Mouse (Mus musculus): ENCODE results near the gene Prickle1. TPM values are rescaled to one million over a fixed set of nuclear protein-coding genes. Genes with fewer than 3 reads are reported as not detected.
A peak's percentile ranks its signal among the peaks of the same experiment; 100 is the strongest.

Prickle1 gene
- polyA plus RNA-seq, 1 experiment from 2014 or later, result 2.6 TPM

DNA sequence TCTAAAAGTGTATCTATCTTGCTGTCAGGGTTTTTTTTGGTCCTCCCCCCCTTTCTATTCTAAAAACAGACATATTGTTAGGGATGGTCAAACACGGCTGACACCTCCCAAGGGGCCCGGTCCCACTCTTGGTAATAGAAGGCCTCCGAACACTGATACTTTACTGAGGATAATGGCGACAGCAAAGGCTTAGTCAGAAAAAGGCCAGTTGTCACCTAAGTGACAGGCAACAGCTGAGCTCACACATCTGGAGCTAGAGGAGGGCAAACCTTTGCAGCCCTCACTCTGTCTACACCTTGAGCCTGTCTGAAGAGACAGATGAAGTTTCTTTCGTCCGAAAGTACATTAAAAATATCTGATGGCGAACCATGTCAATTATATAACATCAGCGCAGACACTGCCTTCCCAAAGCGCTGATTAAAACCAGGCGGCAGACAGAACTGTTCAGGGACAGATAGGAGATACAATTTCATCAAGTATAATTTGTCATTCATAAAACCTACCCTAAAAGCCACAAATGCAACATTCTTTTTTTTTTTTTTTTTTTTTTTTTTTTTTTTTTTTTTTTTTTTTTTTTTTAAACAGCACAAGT, 1.3 kb downstream of the Prickle1 start:
- H3K9me3 ChIP-seq (replicated peaks), result no peaks in the 10 kb centered on the region
- WGBS (ENCODE audit: insufficient replicate concordance), result 17% methylated on average over 10 of the region's 10 CpGs
- H3K4me3 ChIP-seq (replicated peaks), result peak overlapping the region; percentile 78
- H3K9ac ChIP-seq, result no peak overlapping the region
- no peak for ATAC-seq (ENCODE audit: insufficient read depth)
- no peak overlapping the region for H3K27ac ChIP-seq (replicated peaks)
- H3K27me3 ChIP-seq, result peaks cover 15% of the 10 kb centered on the region
- H3K4me1 ChIP-seq (replicated peaks), result peaks cover 56% of the 10 kb centered on the region
- H3K36me3 ChIP-seq (replicated peaks), result no peaks in the 10 kb centered on the region
- peak overlapping the region; percentile 98 for H3K4me2 ChIP-seq

DNA sequence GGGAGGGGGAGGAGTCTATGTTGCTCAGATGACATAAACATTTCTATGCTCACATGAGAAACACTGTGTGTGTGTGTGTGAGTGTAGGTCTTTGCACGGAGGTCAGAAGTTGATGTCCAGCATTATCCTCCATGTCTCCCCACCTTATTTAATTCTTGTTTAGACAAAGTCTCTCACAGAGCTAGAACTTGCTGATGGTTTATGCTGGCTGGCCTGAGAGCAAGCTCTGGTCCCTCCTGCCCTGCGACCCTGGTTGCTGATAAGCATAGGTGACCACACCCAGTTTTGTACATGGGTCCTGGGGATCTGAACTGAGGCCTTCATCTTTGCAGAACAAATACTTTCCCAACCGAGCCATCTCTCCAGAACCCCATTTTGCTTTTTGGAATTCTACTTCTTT, 3.1 kb downstream of the Prickle1 start:
- Histone ChIP-seq H3K4me3 (replicated peaks) (no peak overlapping the region), H3K4me2 (peak overlapping the region; percentile 45), H3K36me3 (replicated peaks) (no peaks in the 10 kb centered on the region), H3K27me3 (peaks cover 11% of the 10 kb centered on the region), H3K9ac (no peak overlapping the region), H3K27ac (replicated peaks) (no peak overlapping the region), H3K9me3 (replicated peaks) (no peaks in the 10 kb centered on the region), H3K4me1 (replicated peaks) (peaks cover 59% of the 10 kb centered on the region)
- no peak for ATAC-seq (ENCODE audit: insufficient read depth)
- WGBS (ENCODE audit: insufficient replicate concordance), result 26% methylated on average over 3 of the region's 3 CpGs

DNA sequence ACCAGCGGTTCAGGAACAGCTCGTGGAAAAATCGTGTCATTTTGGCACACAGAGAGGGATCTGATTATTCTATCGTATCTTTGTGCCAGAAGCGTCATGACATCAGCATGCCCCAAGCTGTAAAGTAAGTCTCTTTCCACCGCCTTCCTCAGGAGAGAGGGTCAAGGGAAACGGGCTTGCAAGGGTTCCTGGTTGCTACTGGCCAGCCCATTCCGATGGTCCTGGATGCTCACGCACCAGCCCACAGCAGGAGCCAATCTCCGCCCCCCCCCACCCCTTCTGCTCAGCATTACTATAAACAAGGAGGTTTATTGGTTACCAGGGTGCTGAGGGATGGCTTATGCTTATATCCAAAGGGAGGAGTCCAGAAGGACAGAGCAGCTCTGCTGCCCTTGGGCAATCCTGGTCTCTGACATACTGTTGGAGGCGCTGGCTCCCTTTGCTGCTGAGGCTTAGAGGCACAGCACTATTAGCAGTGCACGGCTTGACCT, 3.8 kb downstream of the Prickle1 start:
- Histone ChIP-seq H3K27ac (replicated peaks) (no peak overlapping the region), H3K4me1 (replicated peaks) (peaks cover 59% of the 10 kb centered on the region), H3K4me3 (replicated peaks) (peak overlapping the region; percentile 10), H3K9me3 (replicated peaks) (no peaks in the 10 kb centered on the region), H3K4me2 (peak overlapping the region; percentile 45), H3K27me3 (peaks cover 7% of the 10 kb centered on the region), H3K36me3 (replicated peaks) (no peaks in the 10 kb centered on the region), H3K9ac (no peak overlapping the region)
- peak; percentile 25 for ATAC-seq (ENCODE audit: insufficient read depth)
- WGBS (ENCODE audit: insufficient replicate concordance), result 19% methylated on average over 12 of the region's 12 CpGs

DNA sequence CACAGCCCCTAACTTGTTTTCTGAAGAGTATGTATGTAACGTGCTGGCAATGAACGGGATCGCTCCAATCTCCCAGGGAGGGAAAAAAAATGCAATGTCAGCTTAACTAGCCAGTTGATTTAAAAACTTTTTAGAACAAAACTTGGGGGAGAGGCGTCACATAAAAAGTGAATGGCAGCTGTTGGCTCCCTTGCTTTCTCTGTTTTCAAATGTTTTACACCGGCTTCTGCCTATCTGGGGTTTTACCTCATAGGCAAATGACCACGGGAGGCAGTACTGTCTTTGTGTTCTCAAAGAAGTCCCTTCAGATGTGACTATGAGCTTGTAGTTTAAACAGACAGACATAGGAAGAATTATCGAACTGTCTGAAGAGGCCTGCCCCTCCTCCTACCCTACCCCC, 4.3 kb downstream of the Prickle1 start:
- H3K27ac ChIP-seq (replicated peaks), result no peak overlapping the region

DNA sequence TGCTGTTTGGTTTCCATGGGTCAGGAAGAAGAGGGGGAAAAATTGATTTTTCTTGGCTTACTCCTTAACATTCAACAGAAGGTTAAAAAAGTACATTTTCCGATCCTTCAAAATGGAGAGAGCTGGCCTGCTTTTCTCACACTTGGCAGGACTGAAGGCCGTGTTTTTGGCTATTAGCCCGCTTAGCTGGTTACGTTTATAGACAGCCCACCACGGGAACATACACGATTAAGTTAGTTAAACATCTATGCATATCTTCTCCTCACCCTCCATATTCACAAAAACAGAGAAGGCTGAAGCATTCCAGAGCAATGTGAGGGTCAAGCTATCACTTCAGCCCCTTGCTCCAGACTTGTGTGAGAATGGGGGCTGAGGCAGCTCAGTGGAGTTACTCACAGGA, 7.3 kb downstream of the Prickle1 start:
- Histone ChIP-seq H3K27me3 (no peaks in the 10 kb centered on the region), H3K27ac (replicated peaks) (no peak overlapping the region), H3K4me2 (no peak overlapping the region), H3K9ac (no peak overlapping the region), H3K9me3 (replicated peaks) (no peaks in the 10 kb centered on the region), H3K4me3 (replicated peaks) (no peak overlapping the region), H3K36me3 (replicated peaks) (0 out of 2 replicates have a peak, but pooled peaks cover 3% of the 10 kb centered on the region), H3K4me1 (replicated peaks) (peaks cover 27% of the 10 kb centered on the region)
- ATAC-seq (ENCODE audit: insufficient read depth), result no peak
- 73% methylated on average over 6 of the region's 6 CpGs for WGBS (ENCODE audit: insufficient replicate concordance)

More for the DNA sequence above, 4.3 kb downstream of the Prickle1 start:
- Histone ChIP-seq H3K27me3 (peaks cover 7% of the 10 kb centered on the region), H3K4me1 (replicated peaks) (peaks cover 54% of the 10 kb centered on the region), H3K9me3 (replicated peaks) (no peaks in the 10 kb centered on the region), H3K36me3 (replicated peaks) (no peaks in the 10 kb centered on the region), H3K4me2 (peak overlapping the region; percentile 45), H3K9ac (no peak overlapping the region), H3K4me3 (replicated peaks) (peak overlapping the region; percentile 10)
- 44% methylated on average over 7 of the region's 7 CpGs for WGBS (ENCODE audit: insufficient replicate concordance)
- ATAC-seq (ENCODE audit: insufficient read depth), result no peak

DNA sequence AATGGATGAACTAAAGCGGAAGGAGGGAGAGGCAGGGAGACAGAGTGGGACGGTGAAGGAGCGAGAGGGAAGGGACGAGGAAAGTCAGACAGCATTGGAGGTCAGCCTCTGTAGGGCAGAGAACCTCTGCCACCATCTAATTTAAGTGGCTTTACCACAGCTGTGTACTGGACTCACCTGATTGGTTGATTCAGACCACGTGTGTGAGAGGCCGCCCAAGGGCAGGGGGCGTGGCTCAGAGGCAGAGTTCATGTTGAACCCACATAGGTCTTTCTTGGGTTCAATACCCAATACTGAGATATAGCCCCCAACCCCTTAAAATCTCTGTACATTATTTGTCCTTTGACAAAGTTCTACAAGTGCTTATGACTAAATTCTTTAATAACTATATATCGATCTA, 8.0 kb downstream of the Prickle1 start:
- WGBS (ENCODE audit: insufficient replicate concordance), result 74% methylated on average over 8 of the region's 8 CpGs
- Histone ChIP-seq H3K4me2 (no peak overlapping the region), H3K4me1 (replicated peaks) (peaks cover 20% of the 10 kb centered on the region), H3K36me3 (replicated peaks) (0 out of 2 replicates have a peak, but pooled peaks cover 3% of the 10 kb centered on the region), H3K9ac (no peak overlapping the region), H3K4me3 (replicated peaks) (no peak overlapping the region), H3K27me3 (no peaks in the 10 kb centered on the region), H3K9me3 (replicated peaks) (no peaks in the 10 kb centered on the region), H3K27ac (replicated peaks) (no peak overlapping the region)
- ATAC-seq (ENCODE audit: insufficient read depth), result no peak

DNA sequence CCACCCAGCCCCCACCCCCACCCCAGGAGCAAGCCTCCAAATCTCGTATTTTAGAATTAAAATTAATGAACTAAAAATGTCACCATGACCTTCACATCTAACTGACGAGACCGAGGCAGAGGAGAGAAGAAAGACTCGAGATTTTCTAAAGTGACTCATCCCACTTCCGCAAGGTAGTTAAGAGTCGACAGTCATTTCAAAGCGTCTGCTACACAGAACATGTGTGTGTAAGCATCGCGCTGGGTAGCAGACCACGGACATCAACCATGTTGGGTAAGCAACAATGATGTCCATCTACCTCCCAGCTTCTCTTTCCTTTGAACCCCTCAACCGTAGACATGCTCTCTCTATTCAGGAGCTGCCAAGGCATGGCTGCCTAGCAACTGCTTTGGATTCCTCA, 12.6 kb downstream of the Prickle1 start:
- ATAC-seq (ENCODE audit: insufficient read depth), result no peak
- Histone ChIP-seq H3K27me3 (no peaks in the 10 kb centered on the region), H3K4me1 (replicated peaks) (0 out of 2 replicates have a peak, but pooled peaks cover 1% of the 10 kb centered on the region), H3K4me2 (no peak overlapping the region), H3K9ac (no peak overlapping the region), H3K27ac (replicated peaks) (no peak overlapping the region), H3K4me3 (replicated peaks) (no peak overlapping the region), H3K9me3 (replicated peaks) (no peaks in the 10 kb centered on the region), H3K36me3 (replicated peaks) (0 out of 2 replicates have a peak, but pooled peaks cover 3% of the 10 kb centered on the region)
- WGBS (ENCODE audit: insufficient replicate concordance), result 78% methylated on average over 11 of the region's 11 CpGs

DNA sequence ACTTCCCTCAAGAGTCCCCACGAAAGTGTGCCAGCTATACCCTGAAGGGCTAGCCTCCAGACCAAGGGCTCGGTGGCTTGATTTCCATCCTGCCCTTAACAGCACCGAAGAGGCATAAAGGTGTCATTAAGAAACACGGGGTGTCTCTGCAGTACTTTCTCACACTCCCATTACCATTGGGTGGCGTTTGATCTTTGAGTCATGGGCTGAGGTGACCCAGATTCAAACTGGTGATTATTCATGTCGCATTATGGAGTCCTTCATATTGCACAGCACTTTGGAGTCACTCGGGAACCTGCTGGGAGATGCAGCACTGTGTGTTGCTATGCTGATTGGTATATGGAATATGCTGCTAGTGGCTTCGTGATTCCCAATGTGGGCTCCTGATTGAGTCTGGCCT, 14.0 kb downstream of the Prickle1 start:
- no peaks in the 10 kb centered on the region for H3K4me1 ChIP-seq (replicated peaks)
- WGBS (ENCODE audit: insufficient replicate concordance), result 72% methylated on average over 8 of the region's 8 CpGs
- H3K4me3 ChIP-seq (replicated peaks), result no peak overlapping the region
- H3K9me3 ChIP-seq (replicated peaks), result 0 out of 2 replicates have a peak, but pooled peaks cover 2% of the 10 kb centered on the region
- no peaks in the 10 kb centered on the region for H3K27me3 ChIP-seq
- H3K36me3 ChIP-seq (replicated peaks), result 0 out of 2 replicates have a peak, but pooled peaks cover 3% of the 10 kb centered on the region
- H3K27ac ChIP-seq (replicated peaks), result no peak overlapping the region
- ATAC-seq (ENCODE audit: insufficient read depth), result no peak
- H3K9ac ChIP-seq, result no peak overlapping the region
- no peak overlapping the region for H3K4me2 ChIP-seq

DNA sequence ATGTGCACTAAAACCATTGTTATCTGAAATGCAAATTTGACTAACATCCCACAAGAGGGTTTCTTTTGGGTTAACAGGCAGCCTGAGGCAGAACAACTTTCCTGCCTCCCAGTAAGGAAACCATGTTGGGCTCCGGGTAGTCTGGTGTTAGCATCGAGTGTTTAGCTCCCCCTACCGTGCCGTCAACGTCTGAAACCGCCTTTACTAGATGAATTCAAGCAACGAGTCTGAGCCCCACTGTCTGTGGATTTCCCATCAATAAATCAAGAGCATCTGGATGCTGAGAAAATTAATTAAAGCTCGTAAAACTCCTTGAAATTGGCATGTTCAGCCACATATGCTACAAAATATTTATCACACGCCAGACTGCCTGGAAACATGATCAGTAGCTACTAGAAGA, 15.8 kb downstream of the Prickle1 start:
- Histone ChIP-seq H3K27ac (replicated peaks) (no peak overlapping the region), H3K9me3 (replicated peaks) (0 out of 2 replicates have a peak, but pooled peaks cover 2% of the 10 kb centered on the region), H3K4me1 (replicated peaks) (no peaks in the 10 kb centered on the region), H3K4me2 (no peak overlapping the region), H3K36me3 (replicated peaks) (0 out of 2 replicates have a peak, but pooled peaks cover 3% of the 10 kb centered on the region), H3K9ac (no peak overlapping the region), H3K4me3 (replicated peaks) (no peak overlapping the region), H3K27me3 (no peaks in the 10 kb centered on the region)
- WGBS (ENCODE audit: insufficient replicate concordance), result 58% methylated on average over 9 of the region's 9 CpGs
- ATAC-seq (ENCODE audit: insufficient read depth), result no peak

DNA sequence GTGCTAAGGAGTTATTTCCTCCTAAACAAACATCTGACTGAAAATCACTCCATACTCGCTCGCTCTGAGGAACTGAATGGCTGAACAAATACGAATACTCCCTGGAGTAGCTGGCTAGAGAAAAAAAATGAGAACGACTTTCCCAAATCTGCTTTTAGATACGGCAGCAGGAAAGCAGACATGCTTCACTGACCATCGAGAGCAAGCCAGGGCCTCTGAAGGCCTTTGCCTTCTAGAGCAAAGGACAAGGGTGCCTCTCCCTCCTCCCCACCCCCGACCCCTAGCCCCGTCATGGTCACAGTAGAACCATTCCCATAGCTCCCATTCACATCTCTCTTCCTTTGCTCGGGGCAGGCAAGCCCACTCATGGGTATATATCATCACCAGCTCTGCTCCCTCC, 16.6 kb downstream of the Prickle1 start:
- no peaks in the 10 kb centered on the region for H3K36me3 ChIP-seq (replicated peaks)
- H3K27ac ChIP-seq (replicated peaks), result no peak overlapping the region
- no peaks in the 10 kb centered on the region for H3K4me1 ChIP-seq (replicated peaks)
- H3K4me3 ChIP-seq (replicated peaks), result no peak overlapping the region
- no peak overlapping the region for H3K9ac ChIP-seq
- H3K9me3 ChIP-seq (replicated peaks), result 0 out of 2 replicates have a peak, but pooled peaks cover 2% of the 10 kb centered on the region
- H3K27me3 ChIP-seq, result no peaks in the 10 kb centered on the region
- 77% methylated on average over 9 of the region's 9 CpGs for WGBS (ENCODE audit: insufficient replicate concordance)
- ATAC-seq (ENCODE audit: insufficient read depth), result no peak
- no peak overlapping the region for H3K4me2 ChIP-seq

DNA sequence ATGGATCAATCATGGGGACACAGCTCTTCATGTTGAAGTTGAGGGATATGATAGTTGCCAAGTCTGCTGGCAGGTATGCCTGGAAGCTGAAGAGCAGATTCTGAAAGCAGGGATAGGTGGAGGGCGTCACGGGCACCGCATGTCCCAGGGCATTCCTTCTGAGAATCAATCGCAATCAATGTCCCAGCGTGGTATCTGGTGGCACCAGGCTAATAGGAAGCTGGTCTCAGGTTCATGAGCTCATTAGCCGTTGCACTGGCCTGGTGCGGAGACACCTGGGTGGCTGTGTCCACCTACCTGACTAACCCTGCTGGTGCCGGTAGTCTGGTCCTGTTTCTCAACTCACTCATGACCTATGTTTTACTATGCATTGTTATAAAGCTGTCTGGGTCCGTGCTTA, 19.3 kb downstream of the Prickle1 start:
- Histone ChIP-seq H3K27me3 (no peaks in the 10 kb centered on the region), H3K4me3 (replicated peaks) (no peak overlapping the region), H3K9me3 (replicated peaks) (0 out of 2 replicates have a peak, but pooled peaks cover 2% of the 10 kb centered on the region), H3K4me1 (replicated peaks) (no peaks in the 10 kb centered on the region), H3K36me3 (replicated peaks) (no peaks in the 10 kb centered on the region), H3K27ac (replicated peaks) (no peak overlapping the region), H3K9ac (no peak overlapping the region), H3K4me2 (no peak overlapping the region)
- ATAC-seq (ENCODE audit: insufficient read depth), result no peak
- WGBS (ENCODE audit: insufficient replicate concordance), result 76% methylated on average over 9 of the region's 9 CpGs
